Mouse (Mus musculus) bone marrow, adult 2 months (tissue): ENCODE data around the gene Fgfr2.

Experiments
- CTCF ChIP-seq: fragments of 200-500 bp; IDR thresholded peaks from 2 replicates; pipeline ENCODE4 v1.5.1; 2011; ENCODE audit warnings: low read length, control low read depth; ENCODE audit not compliant: control insufficient read depth, insufficient read depth
- POLR2A ChIP-seq: fragments of 200-500 bp; IDR thresholded peaks from 2 replicates; pipeline ENCODE4 v1.6.1; 2011; ENCODE audit warnings: low read depth, mild to moderate bottlenecking, control low read depth, low read length, borderline replicate concordance; ENCODE audit not compliant: control insufficient read depth

- TF ChIP-seq POLR2A, result no peak
- no peak for TF ChIP-seq CTCF
Observed at GRCm38 (mm10) chr7:130233777-130234176, 2889.4 kb downstream of the Fgfr2 start.
